11 mouse cellular contexts compared by ENCODE assay signal in the genomic region with DNA sequence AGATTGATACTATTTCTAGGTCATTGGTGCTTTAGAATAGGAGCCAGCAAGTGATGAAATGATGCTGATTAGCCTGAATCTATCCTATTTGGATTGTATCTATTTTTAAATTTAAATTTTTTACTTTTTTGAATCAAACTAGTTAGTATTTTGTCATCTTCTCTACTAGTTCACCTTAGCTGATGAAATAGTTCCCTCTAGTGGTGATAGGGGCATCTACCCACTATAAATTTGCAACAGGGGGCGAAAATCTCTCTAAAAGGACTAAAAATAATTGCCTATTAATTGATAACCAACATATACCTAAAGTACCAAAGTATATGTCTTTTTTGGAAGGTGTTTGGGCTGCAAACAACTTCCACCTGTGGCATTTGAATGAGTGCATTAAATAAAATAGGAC. TPM values are rescaled to one million over a fixed set of nuclear protein-coding genes. Genes with fewer than 3 reads are reported as not detected.
A peak's percentile ranks its signal among the peaks of the same experiment; 100 is the strongest.
DNase-seq lines count a peak whose midpoint lies in the region; ATAC-seq and TF ChIP-seq lines count a peak whose summit lies in the region.
"Had no signal": no experiment of that assay in that cellular context is flagged by ENCODE, and none has a peak within 500 bp of the region (broad histone marks: within the 10 kb centered on the region; RNA-seq: fewer than 3 reads in every experiment).

No protein-coding gene starts in this region.

- no peak overlapping the region for H3K9ac ChIP-seq in MEL (ENCODE audit: control insufficient read depth, low read depth, low read length, poor library complexity, severe bottlenecking)
- H3K9ac ChIP-seq in embryonic facial prominence, embryonic 14.5 days (ENCODE audit: low read depth, low read length): no peak overlapping the region
- H3K9ac ChIP-seq: limb, embryonic 12.5 days had no signal

- H3K36me3 ChIP-seq in MEL (ENCODE audit: control insufficient read depth in 1 of 2, insufficient read depth in 2 of 2, low read length in 2 of 2): no peaks in the 10 kb centered on the region
- peaks cover 42% of the 10 kb centered on the region for H3K36me3 ChIP-seq in embryonic facial prominence, embryonic 14.5 days (ENCODE audit: control insufficient read depth, insufficient read depth, low read length)
- H3K36me3 ChIP-seq in forebrain, embryonic 10.5 days (replicated peaks): peaks cover 44% of the 10 kb centered on the region

- H3K27me3 ChIP-seq in cerebellum, adult 2 months (ENCODE audit: control insufficient read depth, insufficient read depth, low read length): no peaks in the 10 kb centered on the region
- peaks cover 5 to 19% of the 10 kb centered on the region in 2 experiments for H3K27me3 ChIP-seq in MEL (ENCODE audit: control insufficient read depth in 1 of 2, insufficient read depth in 2 of 2, low read length in 2 of 2)
- H3K27me3 ChIP-seq in embryonic facial prominence, embryonic 14.5 days (replicated peaks; ENCODE audit: control insufficient read depth, insufficient read depth, low read length): no peaks in the 10 kb centered on the region
- H3K27me3 ChIP-seq in forebrain, embryonic 10.5 days (ENCODE audit: poor library complexity, severe bottlenecking): no peaks in the 10 kb centered on the region
- H3K27me3 ChIP-seq: limb, embryonic 12.5 days had no signal

- no peak for ATAC-seq in embryonic facial prominence, embryonic 14.5 days (ENCODE audit: low read depth)

- H3K4me2 ChIP-seq in embryonic facial prominence, embryonic 14.5 days (ENCODE audit: low read depth, low read length): no peak overlapping the region
- H3K4me2 ChIP-seq: limb, embryonic 12.5 days had no signal

- no peak for TF ChIP-seq EP300 in MEL (IDR thresholded peaks at IDR 0.05; ENCODE audit: low read depth in 1 of 2, low read length in 2 of 2)

- TF ChIP-seq CTCF in cerebellum, adult 2 months (IDR thresholded peaks at IDR 0.05; ENCODE audit: borderline replicate concordance, insufficient read depth, low read depth, low read length): peak; percentile 9; the same call in 1 of the 2 replicates
- TF ChIP-seq CTCF in layer of hippocampus, adult 2 months (conservative IDR thresholded peaks at IDR 0.05): peak; percentile 91
- TF ChIP-seq CTCF in MEL (IDR thresholded peaks at IDR 0.05 in 2 of 3, conservative IDR thresholded peaks at IDR 0.05 in 1 of 3; ENCODE audit: control insufficient read depth in 1 of 3, insufficient read depth in 1 of 3, low read depth in 2 of 3, low read length in 3 of 3, poor library complexity in 1 of 3, severe bottlenecking in 1 of 3): peak; percentile 3 to 86 (median 44); a peak in 4 of 6 replicates

- WGBS in cerebellum, adult 2 months: 50% methylated on average over 1 of the region's 1 CpGs
- WGBS in embryonic facial prominence, embryonic 14.5 days: 58% methylated on average over 1 of the region's 1 CpGs
- WGBS in forebrain, embryonic 10.5 days: 52% methylated on average over 1 of the region's 1 CpGs

- peak; percentile 94 for TF ChIP-seq RAD21 in MEL (IDR thresholded peaks at IDR 0.05; ENCODE audit: low read depth, low read length)

- no peaks in the 10 kb centered on the region for H3K4me1 ChIP-seq in cerebellum, adult 2 months (ENCODE audit: control insufficient read depth, insufficient read depth, low read length)
- peaks cover 0 to 4% of the 10 kb centered on the region in 2 experiments; a peak in 1 of 4 replicates for H3K4me1 ChIP-seq in MEL (ENCODE audit: control insufficient read depth in 1 of 2, insufficient read depth in 2 of 2, low read length in 2 of 2)
- no peaks in the 10 kb centered on the region for H3K4me1 ChIP-seq in embryonic facial prominence, embryonic 14.5 days (ENCODE audit: control insufficient read depth, insufficient read depth, low read length)
- no peaks in the 10 kb centered on the region for H3K4me1 ChIP-seq in forebrain, embryonic 10.5 days
- H3K4me1 ChIP-seq: limb, embryonic 12.5 days had no signal

- H3K79me2 ChIP-seq in MEL (ENCODE audit: control insufficient read depth, insufficient read depth, low read length, poor library complexity): no peaks in the 10 kb centered on the region

- H3K27ac ChIP-seq in cerebellum, adult 2 months (ENCODE audit: insufficient read depth, low read length): no peak overlapping the region
- H3K27ac ChIP-seq in layer of hippocampus, adult 2 months: no peak overlapping the region
- no peak overlapping the region for H3K27ac ChIP-seq in MEL (ENCODE audit: control insufficient read depth, low read depth, low read length)
- H3K27ac ChIP-seq in embryonic facial prominence, embryonic 14.5 days (replicated peaks; ENCODE audit: low read depth, low read length): no peak overlapping the region
- no peak overlapping the region for H3K27ac ChIP-seq in forebrain, embryonic 10.5 days
- H3K27ac ChIP-seq: limb, embryonic 12.5 days had no signal

- DNase-seq in cerebellum, adult 2 months: peak in 1 of 2 experiments; percentile 4
- DNase-seq in cerebellum, adult 11 months: no peak
- no peak for DNase-seq in layer of hippocampus, adult 2 months (ENCODE audit: low spot score in 2 of 2)
- DNase-seq in layer of hippocampus, postnatal 25 days (ENCODE audit: extremely low spot score in 1 of 2, low spot score in 1 of 2): no peak
- peak; percentile 44 for DNase-seq in MEL (ENCODE audit: low read depth, low spot score)
- peak; percentile 9 for DNase-seq in embryonic facial prominence, embryonic 14.5 days (ENCODE audit: low spot score)
- DNase-seq in adrenal gland, postnatal 10 days: no peak
- DNase-seq in forebrain, embryonic 10.5 days (ENCODE audit: extremely low spot score, low spot score): no peak
- DNase-seq: kidney, postnatal 10 days had no signal

- TF ChIP-seq POLR2A in cerebellum, adult 2 months (IDR thresholded peaks at IDR 0.05; ENCODE audit: borderline replicate concordance, insufficient read depth, low read length): no peak
- no peak for TF ChIP-seq POLR2A in MEL (IDR thresholded peaks at IDR 0.05; ENCODE audit: control insufficient read depth in 1 of 2, insufficient read depth in 1 of 2, low read depth in 1 of 2, low read length in 2 of 2, poor library complexity in 1 of 2)

- H3K9me3 ChIP-seq in MEL (replicated peaks; ENCODE audit: insufficient read depth, low read length): no peaks in the 10 kb centered on the region
- H3K9me3 ChIP-seq in embryonic facial prominence, embryonic 14.5 days (ENCODE audit: control insufficient read depth, low read length): no peaks in the 10 kb centered on the region
- H3K9me3 ChIP-seq in forebrain, embryonic 10.5 days: no peaks in the 10 kb centered on the region
- H3K9me3 ChIP-seq: limb, embryonic 12.5 days had no signal

- H3K4me3 ChIP-seq in cerebellum, adult 2 months (replicated peaks; ENCODE audit: insufficient read depth, low read depth, low read length): no peak overlapping the region
- no peak overlapping the region for H3K4me3 ChIP-seq in layer of hippocampus, adult 2 months
- H3K4me3 ChIP-seq in MEL (ENCODE audit: control insufficient read depth in 1 of 2, insufficient read depth in 1 of 2, low read depth in 2 of 2, low read length in 2 of 2): no peak overlapping the region
- H3K4me3 ChIP-seq in embryonic facial prominence, embryonic 14.5 days (ENCODE audit: low read depth, low read length): no peak overlapping the region
- no peak overlapping the region for H3K4me3 ChIP-seq in forebrain, embryonic 10.5 days
- H3K4me3 ChIP-seq: erythroblast, embryonic 14.5 days; limb, embryonic 12.5 days had no signal

TF ChIP-seq in MEL, 35 proteins besides CTCF, POLR2A, EP300 and RAD21:
- TF ChIP-seq BHLHE40 (IDR thresholded peaks at IDR 0.05; ENCODE audit: borderline replicate concordance, low read depth, low read length) (0 out of 2 replicates have a peak, but pooled peaks have one; percentile 20), MEF2A (IDR thresholded peaks at IDR 0.05; ENCODE audit: extremely low read depth, insufficient replicate concordance, low read depth, low read length, poor library complexity, severe bottlenecking) (no peak), SMC3 (IDR thresholded peaks at IDR 0.05; ENCODE audit: low read depth, low read length) (peak; percentile 72), ZC3H11A (IDR thresholded peaks at IDR 0.05; ENCODE audit: low read depth, low read length) (peak; percentile 67), TAL1 (IDR thresholded peaks at IDR 0.05; ENCODE audit: low read length) (no peak)
TF ChIP-seq in MEL: peak in this region for 3.

RNA-seq across cellular contexts. Expression of a gene that starts 46.4 kb away (rescaled TPM):
- polyA plus RNA-seq in cerebellum, adult 2 months (2012; rRNA removed): 8.3 and 8.6 TPM in 2 replicates
- 10 to 100 TPM; 11.3 to 14.5 TPM for total RNA-seq in layer of hippocampus, adult 2 months (2021)
- total RNA-seq in layer of hippocampus, postnatal 25 days (2021): 10 to 100 TPM; 13.3 to 14.8 TPM
- total RNA-seq in MEL (2012; rRNA removed): not detected in 2 replicates
- not detected for polyA plus RNA-seq in MEL (2012; ENCODE audit: insufficient read depth in 1 of 2, insufficient read length in 2 of 2, low read depth in 1 of 2, low replicate concordance in 2 of 2, missing spikeins in 1 of 2)
- polyA plus RNA-seq in embryonic facial prominence, embryonic 14.5 days (2014; fragmentation: Nextera tagmentation; extraction: Ambion mirVana): 31.5 and 32.2 TPM in 2 replicates
- total RNA-seq in adrenal gland, postnatal 10 days (2021): 10 to 100 TPM; 43.1 to 44.3 TPM
- 28.9 and 29.7 TPM in 2 replicates for polyA plus RNA-seq in forebrain, embryonic 10.5 days (2016; fragmentation: Nextera tagmentation; extraction: Ambion mirVana)
- polyA plus RNA-seq: erythroblast, embryonic 14.5 days had no signal

Comparison
In these comparisons a context has a peak if more than half of its experiments do, and no peak if none do; other contexts are left out.
1. DNase-seq: peak in MEL (single experiment) and embryonic facial prominence, embryonic 14.5 days (single experiment); none in cerebellum, adult 11 months (single experiment), layer of hippocampus, adult 2 months (0 of 2), layer of hippocampus, postnatal 25 days (0 of 2), adrenal gland, postnatal 10 days (single experiment) and forebrain, embryonic 10.5 days (single experiment).
2. CTCF ChIP-seq: peak in every context shown above with its lines; median percentile 91 in layer of hippocampus, adult 2 months; 44 in MEL; 9 in cerebellum, adult 2 months.
3. RNA of a gene that starts 46.4 kb away (total RNA-seq): 43.1 to 44.3 TPM in adrenal gland, postnatal 10 days, 13.3 to 14.8 TPM in layer of hippocampus, postnatal 25 days and 11.3 to 14.5 TPM in layer of hippocampus, adult 2 months; not detected in MEL; every median in the first group is over 10 times any median in the second.